Mouse (Mus musculus) lung, adult 2 months (tissue): ENCODE data around the gene Vsir. TPM values are rescaled to one million over a fixed set of nuclear protein-coding genes. Genes with fewer than 3 reads are reported as not detected.

ENCODE experiments used
- DNase-seq: peaks from one replicate; pipeline ENCODE4 v3.0.0; 2022
- H3K4me1 ChIP-seq: fragments of 200-500 bp; 2 replicates; pipeline ENCODE4 v1.6.1; 2011; ENCODE audit warnings: low read length; ENCODE audit not compliant: control insufficient read depth, insufficient read depth
- H3K4me3 ChIP-seq: fragments of 200-500 bp; replicated peaks from 2 replicates; pipeline ENCODE3; 2011; ENCODE audit warnings: low read depth, mild to moderate bottlenecking, control low read depth, low read length; ENCODE audit errors: extremely low read depth
- CTCF ChIP-seq: fragments of 200-500 bp; IDR thresholded peaks from 2 replicates; pipeline ENCODE4 v1.5.1; 2011; ENCODE audit warnings: mild to moderate bottlenecking, low read length, control low read depth; ENCODE audit not compliant: insufficient read depth
- POLR2A ChIP-seq: fragments of 200-500 bp; IDR thresholded peaks from 2 replicates; pipeline ENCODE4 v1.6.1; 2011; ENCODE audit warnings: low read depth, mild to moderate bottlenecking, control low read depth, low read length, borderline replicate concordance; ENCODE audit errors: extremely low read depth
- WGBS: fragments of 180-500 bp; shearing (Covaris S2); methylation state at CpG from one replicate; pipeline ENCODE4 v1.1.7; 2018; 5-methylcytosine and 5-hydroxymethylcytosine counted together
- polyA plus RNA-seq: library from polyadenylated mRNA; depleted of rRNA; stranded (reverse); fragments of >200 nt; gene quantifications from 2 replicates; pipeline ENCODE4 v1.2.3, GENCODE M21; 2012

Vsir gene
- polyA plus RNA-seq, 1 experiment, result 87.9 TPM

GRCm38 (mm10) chr10:60379419-60379957 is 32.8 kb downstream of the Vsir start:
- TF ChIP-seq CTCF (no peak), POLR2A (no peak)
- DNase-seq, result no peak
- 62% methylated on average over 9 of the region's 9 CpGs for WGBS
- H3K4me3 ChIP-seq, result no peak overlapping the region
- H3K4me1 ChIP-seq, result peaks cover 11% of the 10 kb centered on the region; the same call in 1 of the 2 replicates

GRCm38 (mm10) chr10:60380229-60380628 is 33.6 kb downstream of the Vsir start:
- WGBS, result 46% methylated on average over 3 of the region's 3 CpGs
- no peak for TF ChIP-seq CTCF
- TF ChIP-seq POLR2A, result no peak
- no peak overlapping the region for H3K4me3 ChIP-seq

GRCm38 (mm10) chr10:60381142-60381925 is 34.7 kb downstream of the Vsir start:
- Histone ChIP-seq H3K4me1 (peaks cover 8% of the 10 kb centered on the region; the same call in 1 of the 2 replicates), H3K4me3 (no peak overlapping the region)
- no peak for DNase-seq
- 72% methylated on average over 10 of the region's 10 CpGs for WGBS
- TF ChIP-seq POLR2A (no peak), CTCF (no peak)

More at GRCm38 (mm10) chr10:60380229-60380628, 33.6 kb downstream of the Vsir start:
- H3K4me1 ChIP-seq, result peaks cover 8% of the 10 kb centered on the region; the same call in 1 of the 2 replicates
- no peak for DNase-seq

GRCm38 (mm10) chr10:60388332-60388731 is 41.7 kb downstream of the Vsir start:
- no peak for DNase-seq
- H3K4me1 ChIP-seq, result peaks cover 10% of the 10 kb centered on the region
- no peak overlapping the region for H3K4me3 ChIP-seq
- TF ChIP-seq POLR2A, result no peak
- no peak for TF ChIP-seq CTCF
- 69% methylated on average over 2 of the region's 2 CpGs for WGBS

- DNase-seq, result no peak
- H3K4me3 ChIP-seq, result no peak overlapping the region
- WGBS, result 8% methylated on average over 9 of the region's 9 CpGs
These were observed 42.8 kb downstream of the Vsir start for GRCm38 (mm10) chr10:60389447-60389865.

GRCm38 (mm10) chr10:60390177-60390903 is 43.7 kb downstream of the Vsir start:
- no peak for DNase-seq
- TF ChIP-seq CTCF (no peak), POLR2A (no peak)
- Histone ChIP-seq H3K4me3 (no peak overlapping the region), H3K4me1 (peaks cover 10% of the 10 kb centered on the region)
- WGBS, result 53% methylated on average over 6 of the region's 6 CpGs

More at GRCm38 (mm10) chr10:60389447-60389865, 42.8 kb downstream of the Vsir start:
- H3K4me1 ChIP-seq, result peaks cover 10% of the 10 kb centered on the region
- TF ChIP-seq POLR2A (no peak), CTCF (no peak)

- TF ChIP-seq CTCF (no peak), POLR2A (no peak)
- peaks cover 10% of the 10 kb centered on the region for H3K4me1 ChIP-seq
- DNase-seq, result no peak
- H3K4me3 ChIP-seq, result no peak overlapping the region
- WGBS, result 84% methylated on average over 5 of the region's 5 CpGs
These were observed 44.3 kb downstream of the Vsir start for GRCm38 (mm10) chr10:60390904-60391420.

- H3K4me1 ChIP-seq, result peaks cover 10% of the 10 kb centered on the region
- no peak overlapping the region for H3K4me3 ChIP-seq
- no peak for DNase-seq
- 94% methylated on average over 9 of the region's 9 CpGs for WGBS
- TF ChIP-seq POLR2A (no peak), CTCF (no peak)
These were observed 45.0 kb downstream of the Vsir start for GRCm38 (mm10) chr10:60391661-60392060.

GRCm38 (mm10) chr10:60394936-60395335 is 48.3 kb downstream of the Vsir start:
- Histone ChIP-seq H3K4me3 (no peak overlapping the region), H3K4me1 (peaks cover under 1% of the 10 kb centered on the region)
- WGBS, result 75% methylated on average over 7 of the region's 7 CpGs
- no peak for DNase-seq
- TF ChIP-seq CTCF, result no peak
- TF ChIP-seq POLR2A, result no peak
